In genomic region chr4:152272449-152273049, GRCm38 (mm10) we compare ENCODE assay signal across 8 mouse cellular contexts. TPM values are rescaled to one million over a fixed set of nuclear protein-coding genes. Genes with fewer than 3 reads are reported as not detected.
DNase-seq lines count a peak whose midpoint lies in the region; ATAC-seq and TF ChIP-seq lines count a peak whose summit lies in the region.

No protein-coding gene starts in this region.

- H3K36me3 ChIP-seq in heart, embryonic 14.5 days (ENCODE audit: control insufficient read depth, insufficient read depth, low read length): peaks cover 13% of the 10 kb centered on the region; the same call in 1 of the 2 replicates
- no peaks in the 10 kb centered on the region for H3K36me3 ChIP-seq in midbrain, embryonic 12.5 days
- no peaks in the 10 kb centered on the region for H3K36me3 ChIP-seq in thymus, adult 2 months (ENCODE audit: control insufficient read depth, insufficient read depth, low read length)

- TF ChIP-seq CTCF in thymus, adult 2 months (IDR thresholded peaks at IDR 0.05; ENCODE audit: borderline replicate concordance, control insufficient read depth, extremely low read depth, insufficient read depth, low read length, poor library complexity): no peak

- no peak for TF ChIP-seq POLR2A in thymus, adult 2 months (IDR thresholded peaks at IDR 0.05; ENCODE audit: control insufficient read depth, extremely low read depth, insufficient read depth, low read length, poor library complexity)

- H3K9me3 ChIP-seq in heart, embryonic 14.5 days (ENCODE audit: control insufficient read depth, low read length): no peaks in the 10 kb centered on the region
- no peaks in the 10 kb centered on the region for H3K9me3 ChIP-seq in midbrain, embryonic 12.5 days

- 25% methylated on average over 9 of the region's 9 CpGs for WGBS in heart, embryonic 14.5 days
- 31% methylated on average over 9 of the region's 9 CpGs for WGBS in midbrain, embryonic 12.5 days
- WGBS in thymus, adult 2 months: 73% methylated on average over 9 of the region's 9 CpGs

- H3K9ac ChIP-seq in heart, embryonic 14.5 days (ENCODE audit: low read length): peak overlapping the region; percentile 49
- H3K9ac ChIP-seq in midbrain, embryonic 12.5 days (replicated peaks): no peak overlapping the region

- no peaks in the 10 kb centered on the region for H3K27me3 ChIP-seq in heart, embryonic 14.5 days (ENCODE audit: control insufficient read depth, insufficient read depth, low read length)
- H3K27me3 ChIP-seq in midbrain, embryonic 12.5 days: peaks cover 71% of the 10 kb centered on the region
- H3K27me3 ChIP-seq in thymus, adult 2 months (ENCODE audit: control insufficient read depth, insufficient read depth, low read length): peaks cover 2% of the 10 kb centered on the region; the same call in 1 of the 2 replicates

- ATAC-seq in common myeloid progenitor, adult 5-6 weeks (replicated peaks; ENCODE audit: low read depth, poor library complexity, severe bottlenecking): peak; percentile 22; the same call in 1 of the 2 replicates
- ATAC-seq in heart, embryonic 14.5 days (ENCODE audit: insufficient number of reproducible peaks, insufficient read depth, low FRiP score, low read depth): no peak
- ATAC-seq in midbrain, embryonic 12.5 days (ENCODE audit: low FRiP score, low read depth): no peak; the same call in 1 of the 2 replicates

- no peak overlapping the region for H3K4me3 ChIP-seq in heart, embryonic 14.5 days (ENCODE audit: control insufficient read depth in 1 of 2, insufficient read depth in 1 of 2, low read depth in 1 of 2, low read length in 2 of 2)
- no peak overlapping the region for H3K4me3 ChIP-seq in midbrain, embryonic 12.5 days
- H3K4me3 ChIP-seq in thymus, adult 2 months (ENCODE audit: control insufficient read depth, insufficient read depth, low read length): no peak overlapping the region

- peaks cover 39 to 69% of the 10 kb centered on the region in 2 experiments for H3K4me1 ChIP-seq in heart, embryonic 14.5 days (ENCODE audit: control insufficient read depth in 2 of 2, insufficient read depth in 2 of 2, low read length in 2 of 2)
- peaks cover 26% of the 10 kb centered on the region for H3K4me1 ChIP-seq in midbrain, embryonic 12.5 days
- H3K4me1 ChIP-seq in thymus, adult 2 months (replicated peaks; ENCODE audit: control insufficient read depth, insufficient read depth, low read length): peaks cover 9% of the 10 kb centered on the region; the same call in 1 of the 2 replicates

- H3K4me2 ChIP-seq in heart, embryonic 14.5 days (ENCODE audit: low read length): no peak overlapping the region
- no peak overlapping the region for H3K4me2 ChIP-seq in midbrain, embryonic 12.5 days (replicated peaks)

- peak; percentile 62 for DNase-seq in cerebellum, adult 11-12 months
- no peak for DNase-seq in cerebellum, postnatal 36 days
- peak; percentile 73 for DNase-seq in kidney, postnatal 14 days
- DNase-seq in thymus, adult 2 months: no peak
- no peak for DNase-seq in layer of hippocampus, adult 9-11 months

- H3K27ac ChIP-seq in heart, embryonic 14.5 days (replicated peaks in 1 of 2; ENCODE audit: control insufficient read depth in 1 of 2, insufficient read depth in 1 of 2, low read depth in 2 of 2, low read length in 2 of 2): peak overlapping the region; percentile 63 to 92
- H3K27ac ChIP-seq in midbrain, embryonic 12.5 days (replicated peaks): 0 out of 2 replicates have a peak overlapping the region, but pooled peaks have one; percentile 62
- H3K27ac ChIP-seq in thymus, adult 2 months (ENCODE audit: control insufficient read depth, insufficient read depth, low read length): no peak overlapping the region

RNA-seq across cellular contexts. Expression of gene Gpr153, which starts 1.5 kb away (rescaled TPM):
- total RNA-seq in common myeloid progenitor, adult 5-6 weeks (2017): under 0.01 TPM in 1 of 2 replicates, not detected in the other
- 14.0 and 18.2 TPM in 2 replicates for polyA plus RNA-seq in heart, embryonic 14.5 days (2014; fragmentation: Nextera tagmentation; extraction: Ambion mirVana)
- 12.3 and 15.4 TPM in 2 replicates for polyA plus RNA-seq in midbrain, embryonic 12.5 days (2016; fragmentation: Nextera tagmentation; extraction: Ambion mirVana)
- polyA plus RNA-seq in thymus, adult 2 months (2012; rRNA removed): 5.3 and 5.5 TPM in 2 replicates

RNA-seq across cellular contexts. Expression of gene Hes3, which starts 18.9 kb away (rescaled TPM):
- not detected in 2 replicates for total RNA-seq in common myeloid progenitor, adult 5-6 weeks (2017)
- polyA plus RNA-seq in heart, embryonic 14.5 days (2014; fragmentation: Nextera tagmentation; extraction: Ambion mirVana): not detected in 2 replicates
- polyA plus RNA-seq in midbrain, embryonic 12.5 days (2016; fragmentation: Nextera tagmentation; extraction: Ambion mirVana): 4.0 and 5.2 TPM in 2 replicates
- 0.19 and 0.28 TPM in 2 replicates for polyA plus RNA-seq in thymus, adult 2 months (2012; rRNA removed)

RNA-seq across cellular contexts. Expression of gene Icmt, which starts 24.5 kb away (rescaled TPM):
- 12.2 and 17.7 TPM in 2 replicates for total RNA-seq in common myeloid progenitor, adult 5-6 weeks (2017)
- 19.4 and 20.3 TPM in 2 replicates for polyA plus RNA-seq in heart, embryonic 14.5 days (2014; fragmentation: Nextera tagmentation; extraction: Ambion mirVana)
- 22.6 and 24.5 TPM in 2 replicates for polyA plus RNA-seq in midbrain, embryonic 12.5 days (2016; fragmentation: Nextera tagmentation; extraction: Ambion mirVana)
- polyA plus RNA-seq in thymus, adult 2 months (2012; rRNA removed): 42.6 and 48.1 TPM in 2 replicates

RNA-seq across cellular contexts. Expression of gene Rnf207, which starts 46.2 kb away (rescaled TPM):
- not detected in 2 replicates for total RNA-seq in common myeloid progenitor, adult 5-6 weeks (2017)
- 74.9 and 77.5 TPM in 2 replicates for polyA plus RNA-seq in heart, embryonic 14.5 days (2014; fragmentation: Nextera tagmentation; extraction: Ambion mirVana)
- polyA plus RNA-seq in midbrain, embryonic 12.5 days (2016; fragmentation: Nextera tagmentation; extraction: Ambion mirVana): 2.7 and 2.8 TPM in 2 replicates
- 0.57 and 10.2 TPM in 2 replicates for polyA plus RNA-seq in thymus, adult 2 months (2012; rRNA removed)

RNA-seq across cellular contexts. Expression of gene Rpl22, which starts 53.0 kb away (rescaled TPM):
- total RNA-seq in common myeloid progenitor, adult 5-6 weeks (2017): 3,442 and 3,905 TPM in 2 replicates
- polyA plus RNA-seq in heart, embryonic 14.5 days (2014; fragmentation: Nextera tagmentation; extraction: Ambion mirVana): 261 and 276 TPM in 2 replicates
- 264 and 283 TPM in 2 replicates for polyA plus RNA-seq in midbrain, embryonic 12.5 days (2016; fragmentation: Nextera tagmentation; extraction: Ambion mirVana)
- polyA plus RNA-seq in thymus, adult 2 months (2012; rRNA removed): 43.8 and 60.3 TPM in 2 replicates

Comparison
In these comparisons a context has a peak if more than half of its experiments do, and no peak if none do; other contexts are left out.
1. DNase-seq: peak in cerebellum, adult 11-12 months (single experiment) and kidney, postnatal 14 days (single experiment); none in cerebellum, postnatal 36 days (0 of 2), thymus, adult 2 months (single experiment) and layer of hippocampus, adult 9-11 months (single experiment).